Mouse (Mus musculus) heart, adult 11 months (tissue): ENCODE measurements around the gene Hpse.

ENCODE experiments used
- DNase-seq: peaks from one replicate; pipeline ENCODE4 v3.0.0; 2022

Hpse gene

DNA sequence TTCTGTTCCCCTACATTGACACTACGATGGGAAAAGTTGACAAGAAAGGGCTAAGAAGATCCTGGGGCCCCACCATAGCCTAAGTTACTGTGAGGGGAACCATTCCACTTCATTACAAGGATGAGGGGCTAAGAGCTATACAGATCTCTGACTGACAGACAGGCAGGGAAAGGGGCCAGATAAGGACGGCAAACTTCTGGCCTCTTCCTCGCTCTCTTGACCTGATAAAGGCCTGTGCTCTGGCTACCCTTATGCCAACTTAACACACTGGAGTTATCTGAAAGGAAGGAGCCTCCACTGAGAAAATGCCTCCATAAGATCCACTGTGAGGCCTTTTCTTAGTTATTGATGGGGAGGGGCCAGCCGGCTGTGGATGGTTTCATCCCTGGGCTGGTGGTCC lies 83.6 kb downstream of the Hpse start:
- DNase-seq: no peak

DNA sequence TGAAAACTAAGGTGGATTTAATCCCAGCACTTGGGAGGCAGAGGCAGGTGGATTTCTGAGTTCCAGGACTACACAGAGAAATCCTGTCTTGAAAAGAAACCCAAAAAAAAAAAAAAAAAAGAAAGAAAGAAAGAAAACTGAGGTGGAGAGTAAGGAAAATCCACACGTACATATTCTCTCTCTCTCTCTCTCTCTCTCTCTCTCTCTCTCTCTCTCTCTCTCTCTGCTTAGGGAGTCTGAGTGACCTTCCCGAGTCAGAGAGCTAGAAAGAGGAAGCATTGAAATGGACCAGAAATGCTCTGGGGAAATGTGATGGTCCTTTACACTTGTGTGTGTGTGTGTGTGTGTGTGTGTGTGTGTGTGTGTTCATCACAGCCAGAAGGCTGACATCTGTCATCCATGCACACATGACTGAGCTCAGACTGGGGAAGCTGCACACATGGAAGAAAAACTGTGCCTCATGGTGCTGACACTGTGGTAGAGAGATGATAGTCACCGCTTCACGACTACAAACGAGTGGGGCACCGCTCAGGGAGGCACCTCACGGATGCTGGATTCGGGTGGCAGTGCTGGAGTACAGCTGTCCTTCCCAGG lies 84.5 kb downstream of the Hpse start:
- DNase-seq: peak; percentile 85

DNA sequence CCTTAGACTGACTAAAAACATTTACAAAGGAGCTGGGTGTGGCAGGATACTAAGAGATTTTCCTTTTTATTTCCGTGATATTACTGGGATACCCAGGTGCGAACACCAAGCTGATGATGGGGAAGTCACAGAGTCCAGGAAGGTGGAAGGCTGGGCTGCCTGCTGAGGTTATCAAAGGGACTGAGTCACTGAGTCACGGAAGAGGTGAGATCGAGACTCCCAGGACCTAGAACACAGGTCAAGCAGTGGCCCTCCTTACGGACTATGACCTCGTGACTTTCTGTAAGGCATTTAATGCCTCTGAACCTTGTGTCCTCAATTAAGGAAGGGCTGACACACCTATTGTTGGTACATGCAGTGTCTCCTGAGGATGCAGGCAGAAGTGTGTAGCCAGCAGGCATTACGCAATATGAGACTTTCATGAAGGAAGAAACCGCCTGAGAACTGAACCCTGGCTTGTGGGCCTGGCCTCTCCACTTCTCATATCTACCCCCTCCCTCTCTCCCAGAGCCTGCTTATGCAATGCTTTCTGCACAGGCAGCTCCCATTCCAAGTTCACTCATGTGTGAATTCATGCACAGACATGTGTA lies 86.9 kb downstream of the Hpse start:
- peak; percentile 98 for DNase-seq
